In the genomic region with DNA sequence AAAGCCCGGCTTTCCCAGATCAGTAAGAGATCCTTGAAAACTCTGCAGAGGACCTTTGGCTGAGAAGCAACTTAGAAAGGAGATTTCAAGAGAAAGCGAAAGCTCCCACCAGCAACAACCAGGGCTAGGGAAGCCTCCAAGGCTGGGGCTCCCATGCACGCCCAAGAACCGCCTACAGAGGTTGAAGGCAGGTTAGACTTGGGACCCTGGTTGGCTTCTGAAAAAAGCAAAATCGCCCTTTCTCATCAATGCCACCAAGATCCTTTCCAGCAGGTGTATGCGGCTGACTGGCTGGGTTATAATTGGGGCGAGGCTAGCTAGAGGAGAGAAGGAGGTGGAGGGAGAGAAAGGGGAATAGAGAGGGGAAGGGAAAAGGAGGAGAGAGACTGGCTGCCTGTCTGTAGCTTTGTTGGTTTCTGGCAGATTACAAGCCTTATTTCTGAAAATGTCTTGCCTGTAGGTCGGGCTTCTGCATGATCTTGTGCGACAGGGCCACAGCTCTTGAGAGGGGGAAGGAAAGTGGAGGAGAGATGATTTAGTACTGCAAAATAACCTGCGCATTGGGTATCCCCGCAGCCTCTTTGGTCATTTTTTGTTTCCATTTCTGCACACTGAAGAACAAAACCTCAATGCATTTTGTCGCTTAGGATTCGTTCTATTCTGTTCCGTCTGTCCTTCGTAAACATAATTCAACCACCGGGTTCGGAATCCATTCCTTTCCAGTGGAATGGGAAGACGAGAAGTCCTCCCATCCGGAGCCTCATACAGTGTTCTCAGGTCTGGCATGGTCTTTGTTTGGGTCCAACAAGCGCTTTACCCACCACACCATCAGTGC, we compare ENCODE assay signal across 9 mouse cellular contexts.
A peak's percentile ranks its signal among the peaks of the same experiment; 100 is the strongest.
DNase-seq lines count a peak whose midpoint lies in the region; ATAC-seq and TF ChIP-seq lines count a peak whose summit lies in the region.
"Had no signal": no experiment of that assay in that cellular context is flagged by ENCODE, and none has a peak within 500 bp of the region (broad histone marks: within the 10 kb centered on the region; RNA-seq: fewer than 3 reads in every experiment).

No protein-coding gene starts in this region.

- peaks cover 3% of the 10 kb centered on the region; the same call in 1 of the 2 replicates for H3K4me1 ChIP-seq in heart, embryonic 16.5 days (ENCODE audit: control insufficient read depth, insufficient read depth, low read length)
- H3K4me1 ChIP-seq in CH12.LX (ENCODE audit: control insufficient read depth in 1 of 2, insufficient read depth in 2 of 2), result 0 out of 4 replicates have a peak, but pooled peaks cover 0 to 2% of the 10 kb centered on the region in 2 experiments
- peaks cover 23% of the 10 kb centered on the region for H3K4me1 ChIP-seq in embryonic facial prominence, embryonic 13.5 days
- peaks cover 46% of the 10 kb centered on the region for H3K4me1 ChIP-seq in midbrain, embryonic 12.5 days

- H3K79me2 ChIP-seq in CH12.LX (replicated peaks; ENCODE audit: control insufficient read depth, extremely low read depth, insufficient read depth, poor library complexity, severe bottlenecking), result no peaks in the 10 kb centered on the region

- in situ Hi-C loops in CH12.LX (cut with MboI; ENCODE audit: low pct_ligation_motif_present, low pct_unique_long_range_greater_than_20kb, low sequenced_read_pairs), result loop anchor here (25.0 kb wide), 1 partner anchor 1471 kb away; no protein-coding TSS in a partner anchor

- H3K27ac ChIP-seq in heart, embryonic 16.5 days (ENCODE audit: low read length), result no peak overlapping the region
- H3K27ac ChIP-seq in CH12.LX (ENCODE audit: insufficient read depth, low read depth), result no peak overlapping the region
- H3K27ac ChIP-seq in embryonic facial prominence, embryonic 13.5 days, result no peak overlapping the region; the same call in 1 of the 2 replicates
- H3K27ac ChIP-seq in midbrain, embryonic 12.5 days (replicated peaks), result 0 out of 2 replicates have a peak overlapping the region, but pooled peaks have one; percentile 36
- H3K27ac ChIP-seq: liver, embryonic 14.5 days had no signal

- H3K27me3 ChIP-seq in heart, embryonic 16.5 days (ENCODE audit: control insufficient read depth, insufficient read depth, low read length), result peaks cover 55% of the 10 kb centered on the region
- no peaks in the 10 kb centered on the region for H3K27me3 ChIP-seq in CH12.LX (replicated peaks)
- H3K27me3 ChIP-seq in embryonic facial prominence, embryonic 13.5 days, result peaks cover 89% of the 10 kb centered on the region
- H3K27me3 ChIP-seq in midbrain, embryonic 12.5 days, result peaks cover 81% of the 10 kb centered on the region

- ATAC-seq in heart, embryonic 16.5 days (replicated peaks; ENCODE audit: extremely low read depth, insufficient read depth, low FRiP score), result no peak
- ATAC-seq in embryonic facial prominence, embryonic 13.5 days (ENCODE audit: insufficient number of reproducible peaks, insufficient read depth, low FRiP score, low TSS enrichment, low read depth), result no peak
- ATAC-seq in midbrain, embryonic 12.5 days (ENCODE audit: low FRiP score, low read depth), result no peak

- H3K9ac ChIP-seq in heart, embryonic 16.5 days (ENCODE audit: low read length), result no peak overlapping the region
- H3K9ac ChIP-seq in CH12.LX (ENCODE audit: insufficient read depth, low read depth), result no peak overlapping the region
- no peak overlapping the region for H3K9ac ChIP-seq in embryonic facial prominence, embryonic 13.5 days
- H3K9ac ChIP-seq in midbrain, embryonic 12.5 days (replicated peaks), result no peak overlapping the region
- H3K9ac ChIP-seq: liver, embryonic 14.5 days had no signal

- TF ChIP-seq EP300 in CH12.LX (IDR thresholded peaks at IDR 0.05; ENCODE audit: low read length), result no peak

- peak overlapping the region; percentile 30 for H3K4me3 ChIP-seq in heart, embryonic 16.5 days (ENCODE audit: low read length)
- H3K4me3 ChIP-seq in CH12.LX (replicated peaks in 1 of 3; ENCODE audit: low read depth in 2 of 3, low read length in 2 of 3, poor library complexity in 1 of 3), result no peak overlapping the region
- peak overlapping the region; percentile 12 for H3K4me3 ChIP-seq in embryonic facial prominence, embryonic 13.5 days
- H3K4me3 ChIP-seq in midbrain, embryonic 12.5 days, result peak overlapping the region; percentile 17; the same call in 1 of the 2 replicates

- WGBS in heart, embryonic 16.5 days, result 8% methylated on average over 20 of the region's 20 CpGs
- 2% methylated on average over 20 of the region's 20 CpGs for WGBS in embryonic facial prominence, embryonic 13.5 days
- WGBS in midbrain, embryonic 12.5 days, result 1% methylated on average over 20 of the region's 20 CpGs

- TF ChIP-seq CTCF in CH12.LX (conservative IDR thresholded peaks at IDR 0.05 in 1 of 2, IDR thresholded peaks at IDR 0.05 in 1 of 2; ENCODE audit: low read depth in 2 of 2, low read length in 2 of 2), result no peak

- H3K4me2 ChIP-seq in heart, embryonic 16.5 days (ENCODE audit: low read depth, low read length), result peak overlapping the region; percentile 47; the same call in 1 of the 2 replicates
- H3K4me2 ChIP-seq in CH12.LX (ENCODE audit: insufficient read depth, low read depth, poor library complexity, severe bottlenecking), result peak overlapping the region; percentile 13; the same call in 1 of the 2 replicates
- H3K4me2 ChIP-seq in embryonic facial prominence, embryonic 13.5 days, result peak overlapping the region; percentile 38
- peak overlapping the region; percentile 44 for H3K4me2 ChIP-seq in midbrain, embryonic 12.5 days (replicated peaks)

- DNase-seq in heart, adult 9 months (ENCODE audit: low spot score in 2 of 2), result no peak
- no peak for DNase-seq in CH12.LX (ENCODE audit: extremely low read depth)
- DNase-seq in adrenal gland, adult 2 months, result no peak
- no peak for DNase-seq in layer of hippocampus, postnatal 36 days
- DNase-seq in right cerebral cortex, postnatal 14 days, result no peak

- no peak for TF ChIP-seq RAD21 in CH12.LX (IDR thresholded peaks at IDR 0.05; ENCODE audit: low read depth, low read length)

- H3K9me3 ChIP-seq in heart, embryonic 16.5 days (replicated peaks; ENCODE audit: control insufficient read depth, low read length), result no peaks in the 10 kb centered on the region
- peaks cover 48% of the 10 kb centered on the region for H3K9me3 ChIP-seq in CH12.LX (replicated peaks; ENCODE audit: low read length)
- no peaks in the 10 kb centered on the region for H3K9me3 ChIP-seq in embryonic facial prominence, embryonic 13.5 days
- no peaks in the 10 kb centered on the region for H3K9me3 ChIP-seq in midbrain, embryonic 12.5 days

- dilution Hi-C loops in CH12.LX (cut with MboI; ENCODE audit: extremely low pct_ligation_motif_present, extremely low pct_unique_long_range_greater_than_20kb, low sequenced_read_pairs), result no loop called here

- TF ChIP-seq POLR2A in CH12.LX (IDR thresholded peaks at IDR 0.05; ENCODE audit: low read depth, low read length), result no peak

- H3K36me3 ChIP-seq in heart, embryonic 16.5 days (ENCODE audit: control insufficient read depth, insufficient read depth), result no peaks in the 10 kb centered on the region
- no peaks in the 10 kb centered on the region for H3K36me3 ChIP-seq in CH12.LX (replicated peaks in 1 of 2; ENCODE audit: control insufficient read depth in 1 of 2, insufficient read depth in 1 of 2, low read length in 1 of 2)
- no peaks in the 10 kb centered on the region for H3K36me3 ChIP-seq in embryonic facial prominence, embryonic 13.5 days
- H3K36me3 ChIP-seq in midbrain, embryonic 12.5 days, result no peaks in the 10 kb centered on the region

TF ChIP-seq in CH12.LX, 34 proteins besides CTCF, POLR2A, EP300 and RAD21:
- TF ChIP-seq UBTF (IDR thresholded peaks at IDR 0.05; ENCODE audit: low read depth, low read length) (no peak), NRF1 (IDR thresholded peaks at IDR 0.05; ENCODE audit: low read depth, low read length) (no peak), JUND (conservative IDR thresholded peaks at IDR 0.05; ENCODE audit: low read depth, low read length) (no peak), USF1 (IDR thresholded peaks at IDR 0.05; ENCODE audit: low read depth, low read length) (no peak), TCF12 (IDR thresholded peaks at IDR 0.05; ENCODE audit: low read depth, low read length) (no peak), CHD1 (IDR thresholded peaks at IDR 0.05; ENCODE audit: low read depth, low read length) (no peak), IRF4 (IDR thresholded peaks at IDR 0.05; ENCODE audit: low read depth, low read length) (no peak), TBP (conservative IDR thresholded peaks at IDR 0.05; ENCODE audit: low read depth, low read length) (no peak), KAT2A (IDR thresholded peaks at IDR 0.05; ENCODE audit: insufficient replicate concordance, low read length) (no peak), MXI1 (IDR thresholded peaks at IDR 0.05; ENCODE audit: low read depth, low read length) (no peak), POLR2AphosphoS2 (IDR thresholded peaks at IDR 0.05; ENCODE audit: low read depth, low read length) (no peak), ETS1 (conservative IDR thresholded peaks at IDR 0.05; ENCODE audit: low read depth, low read length) (no peak)

Comparison
In these comparisons a context has a peak if more than half of its experiments do, and no peak if none do; other contexts are left out.
1. H3K4me3 ChIP-seq: peak in heart, embryonic 16.5 days (single experiment), embryonic facial prominence, embryonic 13.5 days (single experiment) and midbrain, embryonic 12.5 days (single experiment); none in CH12.LX (0 of 3).
2. Peak in every context shown above with its lines, with median percentiles within 50 percentile points of each other: H3K4me2 ChIP-seq.